Mouse (Mus musculus) forebrain, embryonic 10.5 days (tissue): ENCODE measurements around the gene Jazf1. TPM values are rescaled to one million over a fixed set of nuclear protein-coding genes. Genes with fewer than 3 reads are reported as not detected.

Experiments used
- DNase-seq: peaks from one replicate; pipeline ENCODE4 v3.0.0-alpha.2; 2017; ENCODE audit warnings: low spot score; ENCODE audit errors: extremely low spot score
- H3K27ac ChIP-seq: fragments of 300-500 bp; sonication (generic); 2 replicates; pipeline ENCODE4 v1.5.1; 2016; ENCODE audit warnings: mild to moderate bottlenecking
- H3K27me3 ChIP-seq: fragments of 300-500 bp; sonication (generic); 2 replicates; pipeline ENCODE4 v1.6.1; 2016; ENCODE audit warnings: mild to moderate bottlenecking; ENCODE audit not compliant: poor library complexity, severe bottlenecking
- H3K36me3 ChIP-seq: fragments of 300-500 bp; sonication (generic); replicated peaks from 2 replicates; pipeline ENCODE4 v1.6.1; 2016; ENCODE audit warnings: mild to moderate bottlenecking, moderate library complexity
- H3K4me1 ChIP-seq: fragments of 300-500 bp; sonication (generic); 2 replicates; pipeline ENCODE4 v1.6.1; 2016
- H3K4me3 ChIP-seq: fragments of 300-500 bp; sonication (generic); 2 replicates; pipeline ENCODE4 v1.5.1; 2016; ENCODE audit warnings: mild to moderate bottlenecking, moderate library complexity
- H3K9me3 ChIP-seq: fragments of 300-500 bp; sonication (generic); 2 replicates; pipeline ENCODE4 v1.6.1; 2016; ENCODE audit warnings: mild to moderate bottlenecking, moderate library complexity
- WGBS: fragments of 180-500 bp; shearing (Covaris S2); methylation state at CpG from one replicate; pipeline ENCODE4 v1.1.7; 2016; 5-methylcytosine and 5-hydroxymethylcytosine counted together
- polyA plus RNA-seq: library from polyadenylated mRNA; unstranded; fragments of >200 nt; fragmentation: Nextera tagmentation; extraction: Ambion mirVana; gene quantifications from 2 replicates; pipeline ENCODE4 v1.2.1, GENCODE M21; 2016

Jazf1 gene
- polyA plus RNA-seq, 1 experiment from 2014 or later: 1.9 TPM

DNA sequence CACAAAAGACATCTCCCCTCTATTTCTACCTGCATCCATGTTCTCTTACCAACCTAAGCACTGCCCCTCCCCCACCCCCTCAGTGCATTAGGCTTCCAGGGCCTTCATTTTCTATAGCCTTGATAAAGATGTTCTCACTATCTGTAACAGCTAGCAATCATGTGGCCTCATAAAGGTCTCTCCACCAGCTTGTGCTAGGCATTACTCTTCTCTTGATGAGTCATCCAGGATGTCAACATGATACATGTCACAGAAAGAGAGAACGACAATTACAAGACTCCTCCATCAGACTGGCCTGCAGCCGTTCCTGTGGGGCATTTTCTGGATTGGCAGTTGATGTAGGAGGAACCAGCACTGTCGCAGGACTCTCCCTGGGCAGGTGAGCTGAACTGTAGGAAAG is 30.3 kb downstream of the Jazf1 start:
- DNase-seq: no peak
- no peaks in the 10 kb centered on the region for H3K4me1 ChIP-seq
- WGBS: 85% methylated on average over 3 of the region's 3 CpGs
- H3K36me3 ChIP-seq: no peaks in the 10 kb centered on the region
- H3K9me3 ChIP-seq: no peaks in the 10 kb centered on the region
- no peaks in the 10 kb centered on the region for H3K27me3 ChIP-seq
- no peak overlapping the region for H3K27ac ChIP-seq
- no peak overlapping the region for H3K4me3 ChIP-seq

DNA sequence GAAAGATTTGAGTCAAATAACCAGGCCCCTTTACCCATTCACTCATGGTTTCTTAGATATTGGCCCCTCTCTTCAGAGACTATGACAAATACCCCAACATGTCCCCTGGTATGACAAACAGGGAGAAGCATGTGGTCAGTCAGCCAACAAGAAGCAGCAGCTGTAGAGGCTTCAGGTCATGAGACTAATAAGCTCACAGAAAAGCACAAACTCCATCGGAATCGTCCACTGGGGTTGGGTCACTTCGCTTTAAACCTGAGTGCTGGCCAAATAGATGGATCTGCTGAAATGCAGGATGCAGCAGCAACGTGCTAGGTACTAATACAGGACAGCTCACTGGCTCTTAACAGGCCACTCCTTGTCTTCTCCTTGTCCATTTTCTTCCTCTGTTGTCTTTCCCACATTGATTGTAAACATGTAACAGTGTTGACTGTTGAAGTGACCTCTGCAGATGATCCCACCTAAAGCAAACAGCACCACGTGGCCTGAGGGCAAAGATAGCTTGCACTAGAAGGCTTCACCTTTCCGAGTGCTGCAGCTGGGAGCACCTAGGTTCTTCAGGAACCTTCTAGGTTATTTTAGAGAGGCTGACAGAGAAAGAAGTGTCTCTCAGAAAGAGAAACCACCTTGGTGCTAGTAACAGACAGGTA is 33.9 kb downstream of the Jazf1 start:
- Histone ChIP-seq H3K4me3 (no peak overlapping the region), H3K36me3 (no peaks in the 10 kb centered on the region), H3K27ac (no peak overlapping the region), H3K27me3 (no peaks in the 10 kb centered on the region), H3K4me1 (peaks cover 12% of the 10 kb centered on the region), H3K9me3 (no peaks in the 10 kb centered on the region)
- WGBS: 88% methylated on average over 6 of the region's 6 CpGs
- DNase-seq: no peak

DNA sequence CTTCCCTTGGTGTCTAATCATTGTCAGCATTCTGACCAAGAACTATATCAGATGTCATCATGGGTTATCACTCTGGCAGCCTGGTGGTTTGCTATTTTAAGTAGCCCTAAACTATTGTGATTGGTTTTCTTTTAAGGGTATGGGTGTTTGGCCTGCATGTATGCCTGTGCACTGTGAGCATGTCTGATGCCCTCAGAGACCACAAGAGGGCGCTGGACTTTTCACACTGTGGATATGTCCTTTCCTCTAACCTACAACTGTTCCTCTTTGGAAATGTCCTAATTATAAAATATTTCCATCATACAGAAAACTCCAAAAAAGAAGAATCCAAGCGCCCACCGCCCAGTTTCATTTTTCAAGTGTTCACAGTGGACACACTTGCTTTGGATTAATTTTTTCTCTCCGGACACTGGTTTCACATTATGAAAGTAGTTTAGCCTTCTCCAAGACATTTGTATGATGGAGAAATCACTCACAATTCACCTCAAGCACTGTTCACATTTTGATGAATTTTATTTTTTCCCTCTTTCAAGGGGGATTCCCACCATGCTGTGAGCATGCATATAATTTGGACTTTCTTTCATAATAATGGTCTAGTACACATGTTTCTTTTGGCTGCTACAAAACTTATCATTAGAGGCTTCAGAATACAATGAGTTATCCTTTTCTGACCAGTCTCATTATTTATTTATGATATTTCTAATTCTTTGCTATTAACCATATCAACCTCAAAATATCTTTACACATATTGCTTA is 35.5 kb downstream of the Jazf1 start:
- no peak overlapping the region for H3K27ac ChIP-seq
- peaks cover 12% of the 10 kb centered on the region for H3K4me1 ChIP-seq
- WGBS: 66% methylated on average over 4 of the region's 4 CpGs
- H3K36me3 ChIP-seq: no peaks in the 10 kb centered on the region
- H3K4me3 ChIP-seq: no peak overlapping the region
- H3K9me3 ChIP-seq: no peaks in the 10 kb centered on the region
- H3K27me3 ChIP-seq: no peaks in the 10 kb centered on the region
- DNase-seq: no peak

DNA sequence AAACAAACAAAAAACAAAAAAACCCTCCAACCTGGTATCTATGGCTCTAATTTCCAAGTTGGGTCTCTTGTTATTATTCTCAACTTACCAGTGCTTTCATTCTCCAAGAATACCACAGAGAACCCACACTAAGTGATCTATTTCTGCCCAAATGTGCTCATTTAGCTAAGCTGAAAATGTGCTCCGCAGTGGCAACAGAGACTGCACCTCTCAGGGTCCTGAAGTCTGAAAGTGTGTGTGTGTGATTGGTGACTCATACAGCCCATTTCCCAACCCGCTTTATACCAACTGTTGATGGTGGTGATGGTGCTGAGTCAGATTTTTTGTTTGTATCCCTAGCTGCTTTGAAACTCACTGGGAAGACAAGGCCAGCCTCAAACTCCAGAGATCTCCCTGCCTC is 46.4 kb downstream of the Jazf1 start:
- 89% methylated on average over 2 of the region's 2 CpGs for WGBS
- Histone ChIP-seq H3K4me3 (no peak overlapping the region), H3K9me3 (no peaks in the 10 kb centered on the region), H3K27ac (no peak overlapping the region), H3K27me3 (no peaks in the 10 kb centered on the region), H3K36me3 (no peaks in the 10 kb centered on the region), H3K4me1 (peaks cover 13% of the 10 kb centered on the region)
- DNase-seq: no peak

DNA sequence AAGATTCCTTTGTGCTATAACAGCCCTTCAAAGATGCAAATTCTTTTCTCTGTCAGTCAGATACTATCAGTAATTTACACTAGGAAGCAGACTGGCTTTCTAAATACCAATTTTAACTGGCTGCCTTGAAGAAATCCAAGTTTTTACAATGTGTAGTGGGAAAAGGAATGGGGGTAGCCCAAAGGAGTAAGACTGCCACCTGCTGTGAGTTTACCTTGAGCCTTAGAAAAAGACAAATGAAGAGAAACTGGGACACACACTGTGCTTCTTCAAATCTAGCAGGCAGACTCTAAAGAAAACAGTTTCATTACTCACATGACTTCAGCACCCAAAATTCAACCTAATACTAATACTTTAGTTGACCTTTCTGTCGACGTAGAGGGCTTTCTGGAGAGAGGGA is 47.4 kb downstream of the Jazf1 start:
- no peak for DNase-seq
- H3K4me1 ChIP-seq: peaks cover 15% of the 10 kb centered on the region
- no peak overlapping the region for H3K4me3 ChIP-seq
- no peaks in the 10 kb centered on the region for H3K36me3 ChIP-seq
- H3K9me3 ChIP-seq: no peaks in the 10 kb centered on the region
- no peaks in the 10 kb centered on the region for H3K27me3 ChIP-seq
- WGBS: 47% methylated on average over 2 of the region's 2 CpGs
- no peak overlapping the region for H3K27ac ChIP-seq

DNA sequence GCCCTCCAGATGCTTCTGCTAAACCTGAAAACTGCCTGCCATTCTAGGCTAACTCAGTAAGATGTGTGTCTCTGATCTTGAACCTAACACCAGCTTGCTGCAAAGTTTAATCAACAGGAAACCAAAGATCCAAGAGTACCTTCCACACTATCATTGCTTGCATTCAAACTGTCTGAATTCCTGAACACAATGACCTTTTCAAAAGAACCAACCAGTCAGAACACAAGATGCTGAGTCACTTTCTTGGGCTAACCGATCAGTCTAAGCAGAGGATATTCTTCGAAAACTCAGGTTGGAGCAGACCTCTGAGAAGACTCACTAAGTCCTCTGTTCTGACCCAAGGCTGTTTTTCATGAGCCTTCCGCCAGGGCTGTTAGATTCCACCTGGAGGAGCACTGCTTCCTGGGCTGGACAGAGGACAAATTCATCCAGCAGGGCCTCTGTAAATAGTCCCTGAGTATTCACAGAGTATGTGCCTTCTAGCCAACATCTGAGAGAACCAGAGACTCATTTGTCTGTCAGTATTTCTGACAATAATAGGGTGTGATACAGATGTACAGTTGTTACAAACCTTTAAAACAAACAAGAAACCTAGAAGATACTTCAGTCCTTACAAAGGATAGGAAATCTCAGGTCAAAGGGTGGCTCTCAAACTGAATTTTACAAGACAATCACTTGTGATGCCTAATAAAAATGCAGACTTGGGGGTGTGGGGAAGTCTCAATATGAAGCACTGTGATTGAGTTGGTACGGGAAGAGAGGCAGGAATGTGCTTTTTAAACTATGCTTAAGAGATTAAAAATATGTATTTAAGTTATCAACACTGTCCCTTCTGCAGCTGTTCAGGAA is 50.9 kb downstream of the Jazf1 start:
- Histone ChIP-seq H3K9me3 (no peaks in the 10 kb centered on the region), H3K27me3 (no peaks in the 10 kb centered on the region), H3K4me3 (no peak overlapping the region), H3K27ac (no peak overlapping the region), H3K36me3 (no peaks in the 10 kb centered on the region), H3K4me1 (peaks cover 15% of the 10 kb centered on the region)
- DNase-seq: no peak
- 47% methylated on average over 4 of the region's 4 CpGs for WGBS

DNA sequence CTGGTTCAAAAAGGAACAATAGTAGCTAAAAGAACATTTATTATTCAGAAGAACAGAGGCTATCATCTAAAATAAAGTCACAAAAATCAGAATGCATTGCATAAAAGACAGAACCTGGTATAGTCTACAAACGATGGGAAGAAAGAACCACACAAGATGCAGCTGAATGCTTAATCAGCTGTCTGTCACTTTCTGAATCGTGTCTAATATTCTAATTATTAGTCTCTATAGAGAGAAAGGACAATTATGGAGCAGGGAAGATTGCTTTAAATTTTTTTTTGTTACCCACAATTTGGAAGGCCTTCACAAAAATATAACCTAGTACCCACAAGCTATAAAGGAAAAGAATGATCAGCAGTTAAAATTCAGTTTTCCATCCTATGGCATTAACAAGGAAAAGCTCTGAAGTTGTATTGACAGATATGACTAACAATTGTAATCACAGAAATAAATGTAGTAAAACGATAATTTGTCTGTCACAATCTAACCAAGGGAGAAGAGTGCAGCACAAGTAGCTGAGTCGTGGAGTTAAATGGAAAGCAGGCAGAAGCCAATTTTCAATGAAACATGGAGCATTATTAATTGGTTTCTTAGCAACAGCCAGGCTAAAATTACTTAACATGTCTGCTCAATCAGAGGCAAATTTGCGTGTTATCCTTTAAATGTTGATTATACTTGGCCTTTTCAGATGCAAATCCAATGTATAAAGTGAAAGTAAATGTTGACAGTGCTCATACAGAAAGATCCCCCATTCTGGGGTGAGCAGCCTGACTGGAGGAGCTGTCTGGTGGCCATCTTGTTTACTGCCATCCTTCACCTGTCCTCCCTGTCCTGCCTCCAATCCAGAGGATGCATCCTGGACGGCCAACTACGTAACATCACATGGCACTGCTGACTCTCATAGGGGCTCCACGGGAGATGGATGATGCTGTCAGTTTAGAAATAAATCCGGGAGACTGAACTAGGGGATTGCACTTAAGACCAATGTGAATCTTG is 53.7 kb downstream of the Jazf1 start:
- no peaks in the 10 kb centered on the region for H3K9me3 ChIP-seq
- H3K27ac ChIP-seq: no peak overlapping the region
- WGBS: 89% methylated on average over 9 of the region's 9 CpGs
- H3K36me3 ChIP-seq: no peaks in the 10 kb centered on the region
- H3K27me3 ChIP-seq: no peaks in the 10 kb centered on the region
- peaks cover 12% of the 10 kb centered on the region for H3K4me1 ChIP-seq
- H3K4me3 ChIP-seq: no peak overlapping the region
- no peak for DNase-seq

DNA sequence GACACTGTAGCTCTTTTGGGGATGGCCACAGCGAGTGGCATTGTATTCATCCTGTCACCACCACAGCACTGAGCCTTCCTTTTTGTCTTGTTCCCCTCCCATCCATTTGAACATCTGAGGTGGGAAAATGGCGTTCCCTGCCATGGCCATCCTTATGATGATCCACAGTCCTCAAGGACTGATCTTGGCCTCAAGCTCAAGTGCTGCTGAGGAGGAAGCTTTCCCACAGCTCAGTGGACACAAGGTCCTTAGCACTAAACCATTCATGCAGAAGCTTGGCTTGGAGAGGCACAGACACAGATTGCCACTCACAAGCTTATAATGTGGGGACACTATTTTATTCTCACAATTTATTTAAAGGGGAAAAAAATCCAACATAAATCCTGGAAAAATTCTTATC is 58.1 kb downstream of the Jazf1 start:
- DNase-seq: no peak
- no peaks in the 10 kb centered on the region for H3K9me3 ChIP-seq
- H3K27me3 ChIP-seq: no peaks in the 10 kb centered on the region
- no peaks in the 10 kb centered on the region for H3K36me3 ChIP-seq
- H3K27ac ChIP-seq: no peak overlapping the region
- 83% methylated on average over 2 of the region's 2 CpGs for WGBS
- H3K4me1 ChIP-seq: no peaks in the 10 kb centered on the region
- no peak overlapping the region for H3K4me3 ChIP-seq

DNA sequence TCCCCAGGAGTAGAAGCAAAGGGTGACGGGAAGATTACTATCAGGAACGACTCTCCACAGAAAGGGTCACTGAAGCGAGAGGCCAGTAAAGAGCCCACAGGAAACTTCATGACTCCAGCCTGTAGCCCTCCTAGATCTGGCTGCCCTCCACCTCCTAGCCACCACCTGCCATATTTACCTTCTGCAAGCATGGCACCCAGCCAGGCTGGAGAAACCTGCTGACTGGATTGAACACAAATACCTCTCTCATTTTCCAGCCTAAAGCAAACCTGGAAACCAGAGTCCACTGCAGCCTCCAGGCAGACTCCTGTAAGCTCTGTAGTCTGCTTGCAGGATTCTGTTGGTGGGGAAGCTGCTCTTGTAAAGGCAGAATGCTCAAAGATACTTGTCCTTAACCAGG is 62.4 kb downstream of the Jazf1 start:
- Histone ChIP-seq H3K27me3 (no peaks in the 10 kb centered on the region), H3K4me3 (no peak overlapping the region), H3K9me3 (no peaks in the 10 kb centered on the region), H3K4me1 (no peaks in the 10 kb centered on the region), H3K27ac (no peak overlapping the region), H3K36me3 (no peaks in the 10 kb centered on the region)
- DNase-seq: no peak
- WGBS: 63% methylated on average over 3 of the region's 3 CpGs

DNA sequence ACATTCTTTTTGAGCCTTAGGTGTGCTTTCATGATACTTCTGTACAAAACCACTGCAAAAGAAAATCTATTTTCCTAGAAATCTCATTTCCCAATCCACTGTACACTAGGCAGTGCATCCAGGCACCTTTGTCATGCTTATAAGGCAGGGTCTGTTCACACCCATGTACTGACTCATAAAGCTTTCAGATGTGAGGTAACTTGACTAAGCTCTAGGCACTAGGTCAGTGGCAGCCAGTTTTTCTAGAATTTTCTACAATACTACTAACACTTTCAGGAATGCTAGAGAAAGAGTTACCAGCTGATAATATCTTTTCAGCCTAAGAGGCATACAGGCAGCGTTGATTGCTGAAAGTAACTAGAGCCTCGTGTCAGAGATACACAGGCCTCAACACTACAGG is 62.9 kb downstream of the Jazf1 start:
- Histone ChIP-seq H3K36me3 (no peaks in the 10 kb centered on the region), H3K4me3 (no peak overlapping the region), H3K27me3 (no peaks in the 10 kb centered on the region), H3K27ac (no peak overlapping the region), H3K9me3 (no peaks in the 10 kb centered on the region), H3K4me1 (no peaks in the 10 kb centered on the region)
- no peak for DNase-seq
- WGBS: 92% methylated on average over 2 of the region's 2 CpGs

DNA sequence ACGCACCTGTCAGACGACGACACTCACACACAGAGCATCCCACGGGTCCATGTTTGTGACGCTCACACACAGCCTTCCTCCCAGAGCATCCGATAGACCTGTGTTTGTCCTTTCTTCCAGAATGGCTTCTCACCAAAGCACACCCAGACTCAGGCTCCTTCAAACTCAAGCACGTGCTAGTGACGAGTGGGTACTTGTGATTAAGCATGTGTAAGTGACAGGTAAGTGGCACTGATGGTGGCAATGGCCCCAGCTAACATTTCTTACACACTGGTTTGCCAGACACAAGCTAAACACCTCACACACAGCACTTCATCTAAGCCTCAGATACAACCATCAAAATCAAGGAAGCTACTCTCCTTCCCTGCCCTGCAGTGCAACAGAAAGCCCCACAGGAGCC is 77.6 kb downstream of the Jazf1 start:
- H3K36me3 ChIP-seq: no peaks in the 10 kb centered on the region
- DNase-seq: no peak
- WGBS: 90% methylated on average over 8 of the region's 8 CpGs

More for the DNA sequence above, 77.6 kb downstream of the Jazf1 start:
- Histone ChIP-seq H3K27ac (no peak overlapping the region), H3K4me3 (no peak overlapping the region), H3K27me3 (no peaks in the 10 kb centered on the region; the same call in none of the 2 replicates), H3K9me3 (no peaks in the 10 kb centered on the region; the same call in 1 of the 2 replicates), H3K4me1 (no peaks in the 10 kb centered on the region)
